Mouse (Mus musculus) v-Abl transformed pro-B cells (cell line): Measurements from ENCODE around the gene Gm30302.
"Not testable (repeated sequence)": the region's sequence is repeated elsewhere in the genome, so short reads cannot be mapped to it uniquely, and the experiment has no call there.

Experiments
- in situ Hi-C, 2 experiments: fragments of 400-800 bp; cut with MboI; formaldehyde crosslinking; loops; one replicate each; pipeline ENCODE4 v1.15.1; 2025; ENCODE audit not compliant: unreplicated experiment in 2 of 2

The Gm30302 gene

DNA sequence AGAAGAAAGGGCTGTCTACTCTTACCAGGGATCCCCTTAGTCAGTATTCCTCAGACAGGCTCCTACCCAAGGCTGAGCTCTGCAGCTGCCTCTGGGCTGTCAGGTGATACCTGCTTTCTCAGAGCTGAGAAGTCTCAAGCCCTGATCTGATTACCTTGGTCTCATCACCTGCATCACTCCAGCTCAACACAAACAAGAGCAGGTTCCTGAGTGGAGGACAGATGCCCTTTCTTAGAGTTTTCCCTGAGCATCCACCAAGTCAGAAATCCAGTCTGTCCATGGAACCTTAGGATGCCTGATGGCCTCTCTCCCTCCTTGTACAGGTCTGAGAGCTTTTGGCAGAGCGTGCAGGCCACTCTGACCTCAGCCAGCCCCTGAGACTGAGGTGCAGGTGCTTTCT is at the start of gene Gm30302:
Gene Gm30302, minus strand, starts transcription at position 101 of the 400 bp plus-strand sequence.
- in situ Hi-C loops, result no loop called here

GRCm38 (mm10) chr13:49846751-49847150 is 48.0 kb upstream of the Gm30302 start:
- in situ Hi-C loops, result no loop called here

DNA sequence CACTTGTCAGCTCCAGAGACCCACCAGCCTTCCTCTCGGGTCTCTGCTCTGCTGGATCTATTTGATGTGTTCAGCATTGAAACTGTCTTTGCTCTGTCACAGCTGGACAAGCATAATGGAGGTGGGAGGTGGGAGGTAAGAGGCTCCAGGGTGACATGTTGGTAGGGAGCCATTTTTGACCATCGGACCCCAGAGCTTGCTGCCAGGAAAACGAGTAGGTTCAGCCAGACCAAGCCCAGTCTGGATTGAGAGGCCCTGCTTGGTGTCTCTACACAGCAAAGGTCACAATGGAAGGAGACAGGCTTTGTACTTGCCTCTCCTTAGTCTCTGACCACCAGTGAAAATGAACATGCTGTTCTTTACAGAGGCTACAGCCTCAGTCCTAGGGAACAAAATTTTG is 47.3 kb upstream of the Gm30302 start:
- in situ Hi-C loops, result no loop called here

DNA sequence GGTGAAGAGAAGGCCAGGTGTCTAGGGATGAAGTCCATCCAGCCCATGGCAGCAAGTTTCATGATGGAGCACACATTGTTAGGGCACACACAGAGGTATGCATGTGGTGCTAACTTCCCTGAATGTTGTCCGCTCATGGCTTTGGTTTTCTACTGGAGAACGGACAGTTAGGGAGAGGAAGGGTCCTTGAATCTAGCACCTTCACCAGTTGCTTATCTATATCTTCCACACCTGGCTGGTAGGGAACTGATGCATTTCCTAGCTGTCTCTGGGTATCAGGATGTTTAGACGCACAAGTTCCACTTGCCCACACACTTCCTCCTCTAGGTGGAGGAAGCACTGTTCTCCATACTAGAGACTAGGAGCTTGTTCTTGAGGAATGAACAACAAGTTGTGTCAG is 46.9 kb upstream of the Gm30302 start:
- in situ Hi-C loops, result no loop called here

GRCm38 (mm10) chr13:49844071-49844470 is 45.3 kb upstream of the Gm30302 start:
- in situ Hi-C loops, result no loop called here

DNA sequence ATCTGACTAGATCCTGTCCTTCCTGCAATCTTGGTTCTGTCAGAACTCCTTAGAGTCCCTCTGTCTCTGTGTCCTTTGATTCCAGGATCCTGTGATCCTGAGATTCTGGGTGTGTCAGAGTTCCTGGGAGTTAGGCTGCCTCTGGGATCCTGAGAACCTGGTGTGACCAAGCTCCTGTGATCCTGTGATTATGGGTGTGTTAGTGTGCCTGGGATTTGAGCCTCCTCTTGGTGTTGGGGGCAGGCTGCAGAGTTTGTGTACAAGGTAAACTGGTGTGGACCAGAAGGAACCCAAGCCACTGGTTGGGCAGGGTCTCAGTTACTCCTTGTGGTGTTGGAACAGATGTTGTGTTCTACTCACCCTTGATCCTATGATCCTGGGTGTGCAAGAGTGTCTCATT is 42.4 kb upstream of the Gm30302 start:
- in situ Hi-C loops, result no loop called here

DNA sequence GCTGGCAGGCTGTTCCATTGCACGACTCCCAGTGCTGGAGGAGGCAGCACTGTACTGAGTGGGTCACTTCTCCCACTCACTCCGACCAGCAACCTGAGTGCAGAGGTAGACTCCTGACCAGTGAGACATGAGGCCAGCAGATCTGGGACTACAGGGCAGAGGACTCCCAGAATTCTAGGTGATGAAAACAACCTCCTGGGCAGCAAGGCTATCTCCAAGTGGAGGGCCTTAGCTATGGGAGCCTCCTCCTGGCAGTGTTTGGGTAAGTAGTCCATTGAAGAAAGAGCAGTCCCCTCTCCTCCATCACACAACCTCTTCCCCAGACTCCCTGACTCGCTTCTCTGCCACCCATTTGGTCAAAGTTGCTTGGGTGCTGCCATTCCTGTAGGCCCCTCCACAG is 31.6 kb upstream of the Gm30302 start:
- in situ Hi-C loops, result no loop called here

- in situ Hi-C loops, result no loop called here
Measured at GRCm38 (mm10) chr13:49825300-49825699, 26.5 kb upstream of the Gm30302 start.

DNA sequence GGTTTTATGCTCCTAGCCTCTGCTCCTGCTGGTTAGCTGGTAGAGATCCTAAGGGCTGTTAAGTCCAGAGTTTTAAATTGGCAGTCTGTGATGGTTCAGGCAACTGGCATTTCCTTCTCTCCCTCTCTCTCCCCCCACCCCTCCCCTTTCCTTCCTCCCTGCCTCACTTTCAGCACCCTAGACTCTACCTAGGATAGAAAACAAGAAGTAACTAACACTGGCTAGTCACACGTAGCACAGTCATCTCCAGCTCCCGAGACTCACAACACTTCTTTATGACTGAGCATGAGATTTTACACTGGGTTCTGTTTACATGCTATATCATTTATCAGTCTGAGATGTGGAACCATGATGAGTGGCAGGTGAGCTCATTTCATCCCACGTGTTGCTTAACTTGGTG is 16.2 kb upstream of the Gm30302 start:
- in situ Hi-C loops, result no loop called here

GRCm38 (mm10) chr13:49814420-49814819 is 15.6 kb upstream of the Gm30302 start:
- in situ Hi-C loops, result no loop called here

GRCm38 (mm10) chr13:49807146-49807545 is 8.3 kb upstream of the Gm30302 start:
- in situ Hi-C loops, result no loop called here

DNA sequence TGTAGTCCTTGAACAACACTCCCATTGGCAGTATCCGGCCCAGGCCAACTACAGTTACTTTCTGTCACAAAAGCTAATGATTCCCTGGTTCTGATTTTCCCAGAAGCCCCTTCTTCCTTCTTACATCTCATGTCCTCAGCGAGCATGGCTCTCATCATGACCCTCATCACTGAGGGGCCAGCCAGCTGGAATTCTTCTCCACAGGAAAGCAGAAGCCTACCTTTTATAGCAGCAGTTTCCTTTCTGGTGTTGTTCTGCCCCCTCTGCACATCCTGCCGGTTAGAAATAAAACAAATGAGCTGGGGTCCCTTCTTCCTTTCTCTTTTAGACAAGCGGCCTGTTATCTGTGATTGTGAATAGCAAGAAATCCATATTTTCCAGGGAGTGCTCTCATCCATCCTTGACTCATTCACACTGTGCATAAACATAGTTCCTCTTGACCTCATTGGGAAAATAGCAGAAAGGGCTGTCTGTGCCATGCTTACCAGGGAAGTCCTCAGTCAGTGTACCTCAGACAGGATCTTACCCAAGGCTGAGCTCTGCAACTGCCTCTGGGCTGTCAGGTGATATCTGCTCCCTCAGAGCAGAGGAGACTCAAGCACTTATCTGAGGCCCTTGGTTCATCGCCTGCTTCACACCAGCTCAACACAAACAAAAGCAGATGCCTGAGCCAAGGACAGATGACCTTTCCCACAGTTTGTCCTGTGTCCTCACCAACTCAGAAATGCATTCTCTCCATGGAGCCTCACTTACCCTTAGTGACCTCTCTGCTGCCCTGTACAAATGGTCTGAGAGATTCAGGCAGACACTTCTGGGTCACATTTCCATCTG is 10.0 kb downstream of the Gm30302 start:
- in situ Hi-C loops, result no loop called here

GRCm38 (mm10) chr13:49783899-49784298 is 14.9 kb downstream of the Gm30302 start:
- in situ Hi-C loops, result no loop called here

- in situ Hi-C loops, result not testable (repeated sequence)
Measured at GRCm38 (mm10) chr13:49771536-49771935, 27.3 kb downstream of the Gm30302 start.

GRCm38 (mm10) chr13:49769111-49769510 is 29.7 kb downstream of the Gm30302 start:
- in situ Hi-C loops, result no loop called here

DNA sequence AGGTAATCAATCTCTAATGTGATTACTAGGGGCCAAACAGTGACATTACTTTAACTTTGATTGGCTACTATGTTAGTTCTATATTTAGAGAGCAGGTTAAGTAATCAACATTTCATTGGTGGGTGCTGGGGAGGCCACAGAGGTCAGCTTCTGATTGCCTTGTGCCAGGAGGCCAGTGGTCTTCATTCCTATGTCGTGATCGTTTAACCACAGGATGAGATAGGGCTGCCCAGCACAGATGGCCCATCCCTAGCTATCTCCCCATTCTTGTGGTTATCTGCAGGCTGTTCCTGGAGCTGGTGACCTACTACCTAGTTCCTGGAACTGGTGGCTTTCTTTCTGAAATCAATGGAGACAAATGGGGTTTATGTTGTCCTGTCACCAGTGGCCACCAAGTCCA is 30.8 kb downstream of the Gm30302 start:
- in situ Hi-C loops, result no loop called here

DNA sequence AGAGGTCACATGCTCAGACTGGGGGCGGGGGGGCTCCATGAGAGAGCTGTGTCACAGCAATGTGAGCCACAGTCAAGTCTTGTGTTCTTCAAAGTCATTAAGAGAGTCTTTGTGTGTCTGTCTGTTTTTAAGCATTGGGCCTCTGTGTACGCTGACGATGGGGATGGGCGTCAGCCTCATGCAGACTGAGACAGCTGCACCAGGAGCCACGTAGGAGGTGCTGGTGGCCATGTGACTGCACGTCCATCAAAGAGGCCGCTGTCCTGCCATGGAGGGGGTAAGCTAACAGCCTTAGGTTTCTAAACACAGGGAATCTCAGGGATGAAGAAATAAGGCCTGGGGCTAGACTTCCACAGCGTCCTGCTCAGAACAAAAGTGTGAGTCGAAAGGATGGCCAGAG is 32.5 kb downstream of the Gm30302 start:
- in situ Hi-C loops, result no loop called here

DNA sequence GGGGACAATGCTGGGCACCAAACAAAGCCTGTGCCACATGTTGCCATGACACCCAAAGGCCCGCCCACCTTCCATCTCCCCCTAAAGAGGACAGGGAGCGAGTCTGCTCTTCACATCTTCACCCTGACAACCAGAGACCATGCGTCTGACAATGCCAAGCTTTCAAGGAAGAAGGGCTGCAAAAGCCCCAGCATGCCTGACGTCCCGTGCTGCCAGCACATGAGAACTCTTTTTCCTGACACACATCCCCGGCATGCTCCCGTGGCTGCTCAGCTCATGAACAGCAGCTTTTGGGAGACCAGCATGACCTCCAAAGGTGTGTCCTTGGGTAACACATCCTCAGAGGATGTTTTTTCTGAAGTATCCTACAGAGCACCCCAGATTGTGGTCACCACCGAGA is 33.5 kb downstream of the Gm30302 start:
- in situ Hi-C loops, result no loop called here

GRCm38 (mm10) chr13:49762208-49762607 is 36.6 kb downstream of the Gm30302 start:
- in situ Hi-C loops, result no loop called here

GRCm38 (mm10) chr13:49760675-49761074 is 38.1 kb downstream of the Gm30302 start:
- in situ Hi-C loops, result no loop called here

GRCm38 (mm10) chr13:49757966-49758365 is 40.8 kb downstream of the Gm30302 start:
- in situ Hi-C loops, result no loop called here

GRCm38 (mm10) chr13:49756591-49756990 is 42.2 kb downstream of the Gm30302 start:
- in situ Hi-C loops, result no loop called here
